Mouse (Mus musculus) forebrain, embryonic 15.5 days (tissue): ENCODE measurements around the gene Pkig. TPM values are rescaled to one million over a fixed set of nuclear protein-coding genes. Genes with fewer than 3 reads are reported as not detected.
A peak's percentile ranks its signal among the peaks of the same experiment; 100 is the strongest.

Source experiments
- ATAC-seq: fragments of 200-750 bp; cut with Nextera tagmentation; replicated peaks from 2 replicates; pipeline ENCODE4 v1.8.0; 2017; ENCODE audit warnings: mild to moderate bottlenecking, moderate TSS enrichment, moderate library complexity
- H3K27ac ChIP-seq: fragments of 300-500 bp; sonication (generic); replicated peaks from 2 replicates; pipeline ENCODE4 v1.5.1; 2015; ENCODE audit warnings: mild to moderate bottlenecking, inconsistent platforms
- H3K27me3 ChIP-seq: fragments of 300-500 bp; sonication (generic); 2 replicates; pipeline ENCODE4 v1.6.1; 2015; ENCODE audit warnings: inconsistent platforms
- H3K36me3 ChIP-seq: fragments of 300-500 bp; sonication (generic); 2 replicates; pipeline ENCODE4 v1.6.1; 2015; ENCODE audit warnings: mild to moderate bottlenecking, inconsistent platforms
- H3K4me1 ChIP-seq: fragments of 300-500 bp; sonication (generic); 2 replicates; pipeline ENCODE4 v1.6.1; 2015; ENCODE audit warnings: inconsistent platforms
- H3K4me2 ChIP-seq: fragments of 300-500 bp; sonication (generic); replicated peaks from 2 replicates; pipeline ENCODE4 v1.6.1; 2015; ENCODE audit warnings: mild to moderate bottlenecking, inconsistent platforms
- H3K4me3 ChIP-seq: fragments of 300-500 bp; sonication (generic); 2 replicates; pipeline ENCODE4 v1.5.1; 2015; ENCODE audit warnings: mild to moderate bottlenecking, inconsistent platforms
- H3K9ac ChIP-seq: fragments of 300-500 bp; sonication (generic); replicated peaks from 2 replicates; pipeline ENCODE4 v1.6.1; 2015; ENCODE audit warnings: mild to moderate bottlenecking, inconsistent platforms
- H3K9me3 ChIP-seq: fragments of 300-500 bp; sonication (generic); 2 replicates; pipeline ENCODE4 v1.6.1; 2016; ENCODE audit warnings: inconsistent platforms
- WGBS: fragments of 180-500 bp; shearing (Covaris S2); methylation state at CpG from one replicate; pipeline ENCODE4 v1.1.7; 2015; ENCODE audit warnings: mixed read lengths; 5-methylcytosine and 5-hydroxymethylcytosine counted together
- polyA plus RNA-seq: library from polyadenylated mRNA; unstranded; fragments of >200 nt; fragmentation: Nextera tagmentation; extraction: Ambion mirVana; gene quantifications from 2 replicates; pipeline ENCODE4 v1.2.1, GENCODE M21; 2015

Pkig gene
- polyA plus RNA-seq, result 157 and 165 TPM in 2 replicates

- Histone ChIP-seq H3K9me3 (no peaks in the 10 kb centered on the region), H3K4me1 (peaks cover 23% of the 10 kb centered on the region), H3K9ac (peak within 1 kb of the TSS; percentile 67), H3K4me2 (peak within 1 kb of the TSS; percentile 71), H3K27ac (peak within 1 kb of the TSS; percentile 79), H3K36me3 (no peaks in the 10 kb centered on the region), H3K4me3 (peak within 1 kb of the TSS; percentile 95), H3K27me3 (no peaks in the 10 kb centered on the region)
- peak; percentile 94 for ATAC-seq
- WGBS, result under 1% methylated on average over 71 of the region's 71 CpGs
Observed at GRCm38 (mm10) chr2:163657975-163658886, at the start of gene Pkig. Gene Pkig, plus strand, starts transcription at chr2:163658386.

GRCm38 (mm10) chr2:163609281-163609975 lies 48.8 kb upstream of the Pkig start:
- no peak for ATAC-seq

GRCm38 (mm10) chr2:163611176-163611575 lies 47.0 kb upstream of the Pkig start:
- peaks cover 39% of the 10 kb centered on the region for H3K36me3 ChIP-seq
- H3K27ac ChIP-seq, result no peak overlapping the region
- H3K4me2 ChIP-seq, result no peak overlapping the region
- H3K9me3 ChIP-seq, result no peaks in the 10 kb centered on the region
- no peaks in the 10 kb centered on the region for H3K27me3 ChIP-seq
- WGBS, result 85% methylated on average over 9 of the region's 9 CpGs
- H3K4me1 ChIP-seq, result no peaks in the 10 kb centered on the region
- no peak overlapping the region for H3K9ac ChIP-seq
- no peak overlapping the region for H3K4me3 ChIP-seq
- ATAC-seq, result no peak

More at GRCm38 (mm10) chr2:163609281-163609975, 48.8 kb upstream of the Pkig start:
- Histone ChIP-seq H3K9me3 (no peaks in the 10 kb centered on the region), H3K9ac (no peak overlapping the region), H3K4me3 (no peak overlapping the region), H3K4me2 (no peak overlapping the region), H3K27me3 (no peaks in the 10 kb centered on the region), H3K36me3 (peaks cover 21% of the 10 kb centered on the region), H3K4me1 (no peaks in the 10 kb centered on the region), H3K27ac (no peak overlapping the region)
- WGBS, result 86% methylated on average over 12 of the region's 12 CpGs

- Histone ChIP-seq H3K27ac (no peak overlapping the region), H3K36me3 (peaks cover 50% of the 10 kb centered on the region), H3K4me1 (no peaks in the 10 kb centered on the region), H3K4me2 (no peak overlapping the region), H3K9ac (no peak overlapping the region), H3K4me3 (no peak overlapping the region), H3K27me3 (no peaks in the 10 kb centered on the region), H3K9me3 (no peaks in the 10 kb centered on the region)
- no peak for ATAC-seq
- 97% methylated on average over 5 of the region's 5 CpGs for WGBS
Observed at GRCm38 (mm10) chr2:163613206-163613605, 45.0 kb upstream of the Pkig start.

GRCm38 (mm10) chr2:163613990-163614389 lies 44.2 kb upstream of the Pkig start:
- ATAC-seq, result no peak
- Histone ChIP-seq H3K4me1 (no peaks in the 10 kb centered on the region), H3K4me2 (no peak overlapping the region), H3K27me3 (no peaks in the 10 kb centered on the region), H3K9me3 (no peaks in the 10 kb centered on the region), H3K4me3 (no peak overlapping the region), H3K9ac (no peak overlapping the region), H3K36me3 (peaks cover 58% of the 10 kb centered on the region), H3K27ac (no peak overlapping the region)
- WGBS, result 92% methylated on average over 4 of the region's 4 CpGs

GRCm38 (mm10) chr2:163615401-163615800 lies 42.8 kb upstream of the Pkig start:
- Histone ChIP-seq H3K27me3 (no peaks in the 10 kb centered on the region), H3K4me1 (no peaks in the 10 kb centered on the region), H3K9me3 (no peaks in the 10 kb centered on the region), H3K4me2 (no peak overlapping the region), H3K36me3 (peaks cover 71% of the 10 kb centered on the region), H3K4me3 (no peak overlapping the region), H3K9ac (no peak overlapping the region), H3K27ac (no peak overlapping the region)
- ATAC-seq, result no peak
- WGBS, result 92% methylated on average over 9 of the region's 9 CpGs

GRCm38 (mm10) chr2:163615906-163616651 lies 42.1 kb upstream of the Pkig start:
- H3K4me1 ChIP-seq, result no peaks in the 10 kb centered on the region
- 90% methylated on average over 4 of the region's 4 CpGs for WGBS
- no peak overlapping the region for H3K9ac ChIP-seq
- no peak overlapping the region for H3K4me2 ChIP-seq
- no peak for ATAC-seq
- H3K4me3 ChIP-seq, result no peak overlapping the region
- H3K36me3 ChIP-seq, result peaks cover 77% of the 10 kb centered on the region
- H3K27me3 ChIP-seq, result no peaks in the 10 kb centered on the region
- H3K27ac ChIP-seq, result no peak overlapping the region
- no peaks in the 10 kb centered on the region for H3K9me3 ChIP-seq

- 84% methylated on average over 3 of the region's 3 CpGs for WGBS
Observed at GRCm38 (mm10) chr2:163616652-163617227, 41.4 kb upstream of the Pkig start.

GRCm38 (mm10) chr2:163617232-163617863 lies 40.8 kb upstream of the Pkig start:
- ATAC-seq, result no peak
- Histone ChIP-seq H3K36me3 (peaks cover 80% of the 10 kb centered on the region), H3K4me1 (no peaks in the 10 kb centered on the region), H3K9me3 (no peaks in the 10 kb centered on the region), H3K27ac (no peak overlapping the region), H3K9ac (no peak overlapping the region), H3K4me3 (no peak overlapping the region), H3K4me2 (no peak overlapping the region), H3K27me3 (no peaks in the 10 kb centered on the region)
- WGBS, result 86% methylated on average over 3 of the region's 3 CpGs

More at GRCm38 (mm10) chr2:163616652-163617227, 41.4 kb upstream of the Pkig start:
- Histone ChIP-seq H3K27ac (no peak overlapping the region), H3K4me1 (no peaks in the 10 kb centered on the region), H3K4me2 (no peak overlapping the region), H3K27me3 (no peaks in the 10 kb centered on the region), H3K9me3 (no peaks in the 10 kb centered on the region), H3K4me3 (no peak overlapping the region), H3K9ac (no peak overlapping the region), H3K36me3 (peaks cover 81% of the 10 kb centered on the region)
- no peak for ATAC-seq

- WGBS, result 94% methylated on average over 4 of the region's 4 CpGs
- no peak for ATAC-seq
- H3K27ac ChIP-seq, result no peak overlapping the region
- no peaks in the 10 kb centered on the region for H3K9me3 ChIP-seq
- no peak overlapping the region for H3K9ac ChIP-seq
- no peak overlapping the region for H3K4me2 ChIP-seq
- peaks cover 81% of the 10 kb centered on the region for H3K36me3 ChIP-seq
- H3K4me3 ChIP-seq, result no peak overlapping the region
- no peaks in the 10 kb centered on the region for H3K4me1 ChIP-seq
- H3K27me3 ChIP-seq, result no peaks in the 10 kb centered on the region
Observed at GRCm38 (mm10) chr2:163617874-163618273, 40.3 kb upstream of the Pkig start.

- Histone ChIP-seq H3K9ac (no peak overlapping the region), H3K4me3 (no peak overlapping the region), H3K9me3 (no peaks in the 10 kb centered on the region), H3K27me3 (no peaks in the 10 kb centered on the region), H3K4me2 (no peak overlapping the region), H3K27ac (no peak overlapping the region), H3K36me3 (peaks cover 78% of the 10 kb centered on the region), H3K4me1 (no peaks in the 10 kb centered on the region)
- WGBS, result 92% methylated on average over 8 of the region's 8 CpGs
- no peak for ATAC-seq
Observed at GRCm38 (mm10) chr2:163620451-163620850, 37.7 kb upstream of the Pkig start.
